Mouse (Mus musculus) layer of hippocampus, adult 2 months (tissue): ENCODE data around the gene Prkce. TPM values are rescaled to one million over a fixed set of nuclear protein-coding genes. Genes with fewer than 3 reads are reported as not detected.
"Not testable (repeated sequence)": the region's sequence is repeated elsewhere in the genome, so short reads cannot be mapped to it uniquely, and the experiment has no call there.

Source experiments
- DNase-seq, 2 experiments: peaks; one replicate each; pipeline ENCODE4 v3.0.0; 2022; ENCODE audit warnings: low spot score in 2 of 2
- H3K27ac ChIP-seq: fragments of 200-600 bp; 2 replicates; pipeline ENCODE4 v1.8.1; 2022
- H3K4me3 ChIP-seq: fragments of 200-600 bp; 2 replicates; pipeline ENCODE4 v1.8.1; 2022; ENCODE audit warnings: mild to moderate bottlenecking
- CTCF ChIP-seq: fragments of 200-600 bp; conservative IDR thresholded peaks from 2 replicates; pipeline ENCODE4 v1.8.1; 2022; ENCODE audit warnings: antibody characterized with exemption, mild to moderate bottlenecking, moderate library complexity
- total RNA-seq, 2 experiments: library from RNA; stranded (reverse); gene quantifications; 2 replicates each; pipeline ENCODE4 v1.2.3; 2021

The Prkce gene
- total RNA-seq, 2 experiments from 2014 or later, result 422 to 451 TPM

DNA sequence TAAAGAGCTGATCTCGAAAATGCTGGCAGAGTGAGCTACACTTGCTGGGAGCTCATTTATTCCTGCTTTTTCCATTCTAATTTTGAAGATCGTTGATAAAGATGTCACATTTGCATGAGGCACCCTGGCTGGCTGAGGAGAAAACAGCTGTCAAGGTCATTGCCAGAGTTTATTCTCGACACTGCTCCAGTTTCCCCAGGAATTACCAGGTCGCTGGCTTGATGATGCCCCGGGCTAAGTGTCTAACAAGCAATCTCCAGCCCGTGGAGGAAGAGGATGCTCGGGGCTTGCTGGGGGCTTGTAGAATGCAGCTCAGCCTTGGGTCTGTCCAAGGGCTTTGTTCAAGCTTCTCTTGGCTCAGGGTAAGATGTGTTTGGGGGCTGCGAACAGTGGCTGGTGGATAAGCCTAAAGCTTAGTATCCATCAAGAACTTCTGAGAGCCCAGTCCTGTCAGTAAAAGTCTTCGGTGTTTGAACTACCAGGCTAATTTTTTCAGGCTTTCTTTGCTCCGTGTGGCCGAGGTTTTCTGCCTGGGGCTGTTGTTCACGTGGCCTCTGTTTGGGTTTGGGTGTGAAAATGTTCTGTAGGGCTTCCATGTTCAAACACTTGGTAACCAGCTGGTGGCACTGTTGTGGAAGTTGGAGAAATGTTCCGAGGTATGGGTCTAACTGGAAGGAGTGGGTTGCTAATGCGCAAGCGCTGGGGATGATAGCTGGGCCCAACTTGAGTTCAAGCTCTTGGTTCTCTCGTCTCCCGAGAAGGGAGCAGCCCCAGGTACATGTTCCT lies 293.3 kb downstream of the Prkce start:
- no peak overlapping the region for H3K4me3 ChIP-seq
- TF ChIP-seq CTCF, result peak; percentile 64
- DNase-seq, result no peak
- H3K27ac ChIP-seq, result peak overlapping the region; percentile 79

DNA sequence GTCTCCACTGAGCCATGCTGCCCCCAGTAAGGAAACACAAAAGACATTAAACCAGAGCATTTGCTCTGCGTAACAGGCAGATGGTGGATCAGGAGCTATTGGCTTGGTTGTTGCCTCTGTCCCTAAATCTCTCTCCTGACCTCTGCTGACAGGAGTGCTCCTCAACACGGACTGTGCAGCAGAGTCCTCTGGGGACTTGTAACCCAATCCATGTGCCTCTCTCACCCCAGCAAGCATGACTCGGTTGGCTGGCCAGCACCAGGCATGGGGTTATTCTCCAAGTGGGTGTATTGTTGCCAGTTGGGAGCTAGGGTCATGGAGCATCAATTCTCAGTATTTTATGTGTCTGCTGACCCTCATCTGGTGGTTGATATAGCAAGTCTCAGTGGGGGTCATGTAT lies 295.8 kb downstream of the Prkce start:
- TF ChIP-seq CTCF, result no peak
- Histone ChIP-seq H3K4me3 (no peak overlapping the region), H3K27ac (peak overlapping the region; percentile 88; the same call in 1 of the 2 replicates)
- DNase-seq, result no peak

DNA sequence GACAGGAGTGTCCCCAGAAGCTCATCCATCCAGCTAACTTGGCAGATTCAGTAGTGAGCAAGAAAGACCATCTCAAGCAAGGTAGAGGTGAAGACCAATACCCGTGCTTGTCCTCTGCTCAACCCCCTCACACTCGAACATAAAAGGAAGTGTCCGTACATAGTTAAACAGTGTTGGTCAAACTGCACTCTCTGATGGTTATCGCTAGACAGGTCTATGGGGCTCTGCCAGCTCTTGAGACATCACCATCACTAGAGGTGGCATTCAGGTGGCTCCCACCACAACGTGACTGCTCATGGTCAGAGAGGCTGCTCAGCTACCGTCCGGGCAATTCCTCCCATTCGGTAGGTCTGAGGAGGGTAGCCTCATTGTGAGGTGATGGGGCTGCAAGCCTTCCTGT lies 296.6 kb downstream of the Prkce start:
- no peak for TF ChIP-seq CTCF
- DNase-seq, result no peak
- Histone ChIP-seq H3K27ac (peak overlapping the region; percentile 88), H3K4me3 (no peak overlapping the region)

DNA sequence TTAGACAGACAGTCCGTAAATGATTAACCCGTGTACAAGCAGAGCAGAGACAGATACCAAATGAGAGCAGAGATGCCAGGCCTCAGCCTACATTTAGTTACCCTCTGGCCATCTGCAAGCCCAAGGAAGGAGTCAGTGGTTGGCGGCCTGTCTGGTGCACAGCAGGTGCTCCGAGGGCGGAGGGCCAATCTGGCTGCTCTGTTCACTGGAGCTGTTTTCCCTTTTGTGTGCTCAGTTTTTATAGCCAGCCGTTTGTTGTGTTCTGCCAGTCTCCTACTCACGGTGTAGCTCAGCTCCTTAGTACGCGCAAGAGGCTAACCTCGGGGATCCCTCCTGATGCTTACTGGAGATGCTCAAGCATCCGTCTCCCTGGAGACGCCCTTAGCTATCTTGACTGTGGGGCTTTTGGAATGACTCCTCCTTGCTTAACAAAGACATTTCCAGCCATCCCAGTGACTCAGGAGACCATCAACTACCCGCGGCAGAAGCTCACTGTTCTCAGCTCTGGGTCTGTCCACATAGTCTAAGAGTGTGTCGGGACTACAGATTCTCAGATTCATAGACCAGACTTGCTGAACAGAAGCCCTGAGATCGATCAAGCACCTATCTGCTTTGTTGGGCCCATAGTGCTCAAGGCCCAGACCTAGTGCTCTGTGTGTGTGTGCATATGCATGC lies 297.2 kb downstream of the Prkce start:
- Histone ChIP-seq H3K4me3 (no peak overlapping the region), H3K27ac (peak overlapping the region; percentile 88)
- TF ChIP-seq CTCF, result no peak
- DNase-seq, result peak; percentile 68 to 78

DNA sequence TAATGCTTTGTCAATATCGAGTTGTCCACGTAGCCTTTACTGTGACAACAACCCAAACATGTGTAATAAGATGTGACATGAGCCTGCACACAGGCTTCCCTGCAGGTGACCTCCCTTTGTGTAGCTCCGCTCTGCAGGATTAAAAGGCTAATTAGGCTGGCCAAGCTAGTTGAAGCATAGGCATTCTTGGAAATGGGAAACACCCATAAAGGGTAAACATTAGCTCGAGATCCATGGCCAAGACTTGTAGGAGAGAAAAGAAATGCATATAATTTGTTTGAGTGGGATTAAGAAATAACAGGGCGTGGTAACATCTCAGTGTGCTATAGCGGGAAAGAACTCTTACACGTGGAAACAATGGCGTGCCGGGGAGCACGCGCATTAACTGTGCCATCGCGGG lies 298.3 kb downstream of the Prkce start:
- no peak for TF ChIP-seq CTCF
- no peak for DNase-seq
- Histone ChIP-seq H3K27ac (peak overlapping the region; percentile 88), H3K4me3 (no peak overlapping the region)

DNA sequence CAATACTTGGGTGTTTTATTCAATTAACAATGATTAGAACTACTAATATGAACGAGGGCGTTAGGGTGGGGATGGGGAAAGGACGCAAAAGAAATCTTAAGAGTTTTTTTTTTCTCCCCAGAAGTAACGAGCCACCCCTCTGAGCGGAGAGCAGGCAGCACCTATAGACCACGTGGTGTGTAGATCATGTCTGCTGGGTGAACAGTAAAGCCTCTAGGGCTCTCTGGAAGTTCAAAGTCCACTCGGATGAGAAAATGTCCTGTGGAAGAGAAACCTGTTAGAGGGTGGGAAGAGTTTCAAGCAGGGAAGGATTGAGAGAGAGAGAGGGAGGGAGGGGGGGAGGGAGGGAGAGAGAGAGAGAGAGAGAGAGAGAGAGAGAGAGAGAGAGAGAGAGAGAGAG lies 298.8 kb downstream of the Prkce start:
- DNase-seq, result no peak
- TF ChIP-seq CTCF, result no peak

DNA sequence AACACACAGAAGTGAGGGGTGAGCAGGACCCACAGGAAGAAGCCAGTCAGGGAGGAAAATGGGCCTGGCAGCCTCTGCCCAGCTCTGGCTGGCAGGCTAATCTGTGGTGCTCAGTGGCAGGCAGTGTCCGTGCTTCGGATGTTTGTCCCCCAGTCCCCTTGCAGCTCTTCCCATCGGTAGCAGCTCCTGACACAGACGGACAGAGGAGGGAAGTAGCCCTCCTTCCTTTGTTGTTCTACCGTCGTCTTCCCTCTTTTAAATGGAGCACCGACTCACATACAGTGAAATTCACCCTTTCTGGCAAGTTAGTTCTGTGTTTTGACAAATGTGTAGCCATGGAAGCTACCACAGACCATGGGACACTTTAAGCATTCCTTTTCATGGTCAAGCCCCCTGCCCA lies 299.3 kb downstream of the Prkce start:
- no peak overlapping the region for H3K4me3 ChIP-seq
- TF ChIP-seq CTCF, result no peak
- peak overlapping the region; percentile 74 for H3K27ac ChIP-seq
- no peak for DNase-seq

More for the DNA sequence above, 298.8 kb downstream of the Prkce start:
- Histone ChIP-seq H3K4me3 (no peak overlapping the region), H3K27ac (peak overlapping the region; percentile 88; the same call in 1 of the 2 replicates)

DNA sequence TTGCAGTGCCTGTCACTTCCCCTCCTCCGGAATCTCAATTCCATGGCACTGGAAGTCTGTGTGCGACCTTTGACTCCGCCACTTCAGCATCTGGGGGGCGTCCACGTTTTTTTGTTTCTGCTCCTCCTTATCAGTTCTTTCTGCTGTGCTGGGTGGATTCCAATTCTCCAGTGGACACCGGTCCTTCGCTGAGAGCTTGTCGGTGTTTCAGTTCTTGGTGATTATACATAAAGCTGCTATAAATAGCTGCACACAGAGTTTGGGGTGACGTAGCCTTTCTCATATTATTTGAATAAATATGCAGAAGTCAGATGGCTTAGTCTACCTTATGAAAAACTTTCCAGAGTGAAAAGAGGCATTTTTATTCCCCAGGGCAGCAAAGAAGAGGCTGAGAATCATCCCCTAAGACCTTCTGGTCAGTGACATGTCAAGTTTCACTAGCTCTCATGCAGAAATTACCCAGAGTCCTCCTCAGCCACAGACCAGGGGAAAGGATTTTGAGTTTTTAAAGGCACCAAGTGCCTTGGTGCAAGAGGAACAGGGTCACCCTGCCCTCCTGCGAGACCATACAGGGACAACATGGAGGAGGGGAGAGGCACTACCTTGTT lies 299.8 kb downstream of the Prkce start:
- Histone ChIP-seq H3K27ac (peak overlapping the region; percentile 74), H3K4me3 (no peak overlapping the region)
- DNase-seq, result no peak
- no peak for TF ChIP-seq CTCF

DNA sequence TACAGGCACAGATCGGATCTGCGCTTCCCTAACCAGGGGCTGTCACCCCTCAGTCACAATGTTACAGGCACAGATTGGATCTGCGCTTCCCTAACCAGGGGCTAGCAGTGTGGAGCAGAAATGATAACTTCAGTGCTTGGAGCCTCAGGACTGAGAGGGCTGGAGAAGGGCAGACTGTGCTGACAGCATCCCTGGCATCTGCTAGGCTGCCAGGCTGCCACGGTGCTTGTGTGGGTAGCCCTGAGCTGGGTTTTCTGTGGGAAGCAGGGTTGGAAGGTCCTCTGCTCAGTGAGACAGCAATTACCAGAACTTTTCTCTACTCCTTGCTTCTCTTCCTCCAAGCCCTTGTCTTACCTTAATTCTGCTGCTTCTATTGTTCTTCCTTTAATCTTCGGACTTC lies 300.4 kb downstream of the Prkce start:
- peak overlapping the region; percentile 74 for H3K27ac ChIP-seq
- no peak for TF ChIP-seq CTCF
- no peak for DNase-seq
- no peak overlapping the region for H3K4me3 ChIP-seq

DNA sequence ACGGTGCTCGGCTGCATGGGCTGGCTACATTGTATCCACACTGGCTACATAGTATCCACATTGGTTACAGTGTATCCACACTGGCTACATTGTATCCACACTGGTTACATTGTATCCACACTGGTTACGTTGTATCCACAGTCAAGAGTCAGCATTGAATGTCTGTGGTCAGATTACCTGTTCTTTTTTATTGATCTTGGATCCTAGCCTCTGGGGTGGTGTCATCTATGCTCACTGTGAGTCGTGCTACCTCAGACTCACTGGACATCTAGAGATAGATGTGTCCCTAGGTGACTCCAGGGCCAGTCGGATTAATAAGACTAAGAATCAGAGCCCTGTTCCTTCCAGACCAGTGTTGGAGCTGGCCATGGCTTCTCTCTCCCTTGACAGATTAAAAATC lies 302.6 kb downstream of the Prkce start:
- no peak for DNase-seq
- H3K27ac ChIP-seq, result peak overlapping the region; percentile 74; the same call in 1 of the 2 replicates
- no peak for TF ChIP-seq CTCF
- H3K4me3 ChIP-seq, result no peak overlapping the region

DNA sequence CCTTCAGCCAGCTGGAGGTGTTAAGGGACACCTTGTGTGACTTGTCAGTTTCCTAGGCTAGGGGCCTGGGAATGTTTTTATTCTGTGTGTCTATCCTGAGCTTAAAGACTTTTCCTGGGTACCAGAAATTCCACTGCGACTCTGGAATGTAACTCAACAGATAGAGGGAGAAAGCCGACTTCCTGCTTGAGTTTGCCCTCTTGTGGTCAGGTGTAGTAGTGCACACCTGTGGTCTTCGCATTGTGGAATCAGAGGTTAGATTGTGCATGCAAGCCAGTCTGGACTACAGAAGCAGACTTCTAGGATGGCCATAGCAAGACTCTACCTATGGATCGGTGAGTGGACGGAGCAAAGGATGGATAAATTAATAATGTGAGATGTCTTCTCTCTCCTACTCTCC lies 304.1 kb downstream of the Prkce start:
- H3K27ac ChIP-seq, result no peak overlapping the region
- TF ChIP-seq CTCF, result peak; percentile 81
- no peak overlapping the region for H3K4me3 ChIP-seq
- no peak for DNase-seq

DNA sequence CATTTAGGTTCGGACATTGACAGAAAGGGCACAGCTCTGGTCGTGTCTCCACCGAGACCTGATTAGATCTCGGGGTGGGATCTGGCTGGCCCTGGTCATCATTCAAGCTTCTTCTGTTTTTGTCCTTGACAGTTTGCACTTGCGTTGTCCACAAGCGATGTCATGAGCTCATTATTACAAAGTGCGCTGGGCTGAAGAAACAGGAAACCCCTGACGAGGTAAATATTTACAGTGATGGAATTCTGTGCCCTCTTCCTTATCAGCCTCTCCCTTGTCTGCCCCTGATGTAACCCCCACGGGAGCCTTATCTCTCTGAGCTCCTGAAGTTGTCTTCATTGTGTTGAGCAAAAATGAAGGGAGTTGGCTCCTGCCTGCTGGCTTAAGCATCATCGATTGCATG lies 309.1 kb downstream of the Prkce start:
- DNase-seq, result no peak
- no peak for TF ChIP-seq CTCF
- Histone ChIP-seq H3K27ac (no peak overlapping the region), H3K4me3 (no peak overlapping the region)

DNA sequence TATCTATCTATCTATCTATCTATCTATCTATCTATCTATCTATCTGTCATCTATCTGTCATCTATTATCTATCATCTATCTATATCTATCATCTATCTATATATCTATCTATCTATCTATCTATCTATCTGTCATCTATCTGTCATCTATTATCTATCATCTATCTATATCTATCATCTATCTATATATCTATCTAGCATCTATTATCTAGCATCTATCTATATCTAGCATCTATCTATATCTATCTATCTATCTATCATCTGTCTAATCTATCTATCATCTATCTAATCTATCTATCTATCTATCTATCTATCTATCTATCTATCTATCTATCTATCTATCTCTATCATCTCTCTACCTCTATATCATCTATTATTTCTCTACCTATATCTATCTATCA lies 309.8 kb downstream of the Prkce start:
- not testable (repeated sequence) for DNase-seq, H3K4me3 ChIP-seq, H3K27ac ChIP-seq

DNA sequence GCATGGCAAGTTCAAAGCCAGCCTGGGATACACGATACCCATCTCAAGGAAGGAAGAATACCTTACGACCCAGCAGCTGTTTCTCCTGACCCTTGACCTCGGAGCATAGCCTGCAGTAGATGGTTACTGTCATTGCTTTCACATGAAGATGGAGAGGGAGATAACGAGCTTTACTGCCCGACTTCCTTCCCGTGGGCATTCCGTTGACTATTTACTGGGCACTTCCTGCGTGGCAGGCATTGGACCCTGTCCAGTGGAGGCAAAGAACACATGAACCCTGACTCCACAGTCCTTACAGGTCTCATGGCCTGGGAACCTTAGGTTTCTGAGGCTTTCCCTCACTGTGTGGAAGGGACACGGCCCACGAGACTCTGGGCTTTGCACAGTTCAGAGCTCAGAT lies 311.8 kb downstream of the Prkce start:
- Histone ChIP-seq H3K4me3 (no peak overlapping the region), H3K27ac (no peak overlapping the region)
- DNase-seq, result no peak
- no peak for TF ChIP-seq CTCF
